Mouse (Mus musculus) liver, embryonic 11.5 days (tissue): ENCODE results near the gene Zfp639. TPM values are rescaled to one million over a fixed set of nuclear protein-coding genes. Genes with fewer than 3 reads are reported as not detected.

Source experiments
- ATAC-seq: fragments of 200-750 bp; cut with Nextera tagmentation; replicated peaks from 2 replicates; pipeline ENCODE4 v1.8.0; 2017; ENCODE audit warnings: moderate number of reproducible peaks, mild to moderate bottlenecking, moderate TSS enrichment, moderate library complexity; ENCODE audit not compliant: low FRiP score
- DNase-seq: peaks from one replicate; pipeline ENCODE4 v3.0.0-alpha.2; 2017; ENCODE audit warnings: low spot score
- H3K27ac ChIP-seq: fragments of 300-500 bp; sonication (generic); 2 replicates; pipeline ENCODE4 v1.5.1; 2014; ENCODE audit warnings: mild to moderate bottlenecking, low read depth, low read length, control low read depth
- H3K27me3 ChIP-seq: fragments of 300-500 bp; sonication (generic); replicated peaks from 2 replicates; pipeline ENCODE4 v1.6.1; 2014; ENCODE audit warnings: low read length, mixed read lengths; ENCODE audit not compliant: control insufficient read depth, insufficient read depth
- H3K36me3 ChIP-seq: fragments of 300-500 bp; sonication (generic); 2 replicates; pipeline ENCODE4 v1.6.1; 2014; ENCODE audit warnings: mild to moderate bottlenecking, low read length, moderate library complexity, mixed read lengths; ENCODE audit not compliant: control insufficient read depth, insufficient read depth
- H3K4me1 ChIP-seq: fragments of 300-500 bp; sonication (generic); replicated peaks from 2 replicates; pipeline ENCODE4 v1.6.1; 2014; ENCODE audit warnings: low read length, mixed read lengths; ENCODE audit not compliant: control insufficient read depth, insufficient read depth
- H3K4me2 ChIP-seq: fragments of 300-500 bp; sonication (generic); 2 replicates; pipeline ENCODE4 v1.6.1; 2014; ENCODE audit warnings: mild to moderate bottlenecking, control low read depth, moderate library complexity
- H3K4me3 ChIP-seq: fragments of 300-500 bp; sonication (generic); 2 replicates; pipeline ENCODE4 v1.5.1; 2014; ENCODE audit warnings: low read depth, low read length, control low read depth
- H3K9ac ChIP-seq: fragments of 300-500 bp; sonication (generic); 2 replicates; pipeline ENCODE4 v1.6.1; 2014; ENCODE audit warnings: low read depth, low read length, control low read depth
- H3K9me3 ChIP-seq: fragments of 300-500 bp; sonication (generic); 2 replicates; pipeline ENCODE4 v1.6.1; 2016; ENCODE audit warnings: low read length, inconsistent platforms, mixed read lengths; ENCODE audit not compliant: control insufficient read depth
- WGBS: fragments of 180-500 bp; shearing (Covaris S2); extraction: QIAGEN DNeasy Blood & Tissue Kit; methylation state at CpG from one replicate; pipeline ENCODE4 v1.1.7; 2014; 5-methylcytosine and 5-hydroxymethylcytosine counted together
- polyA plus RNA-seq: library from polyadenylated mRNA; unstranded; fragments of >200 nt; fragmentation: Nextera tagmentation; extraction: Ambion mirVana; gene quantifications from 2 replicates; pipeline ENCODE4 v1.2.1, GENCODE M21; 2014

The Zfp639 gene
- polyA plus RNA-seq, 1 experiment from 2014 or later = 56.5 TPM

DNA sequence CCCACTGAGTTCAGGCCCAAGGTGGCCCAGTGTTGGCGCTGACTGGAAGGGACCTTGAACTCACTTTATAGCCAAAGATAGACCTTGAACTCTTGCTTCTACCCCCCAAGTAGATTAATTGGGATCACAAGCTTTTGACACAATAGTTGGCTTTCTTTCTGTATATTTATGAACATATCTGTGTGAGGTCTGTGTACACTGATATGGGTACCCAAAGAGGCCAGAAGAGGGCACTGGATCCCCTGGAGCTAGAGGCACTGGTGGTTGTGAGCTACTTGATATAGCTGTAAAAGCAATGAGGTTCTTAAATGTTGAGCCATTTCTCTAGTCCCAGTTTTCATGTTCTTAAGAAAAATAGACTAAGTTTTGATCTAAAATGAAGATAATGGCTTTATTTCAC lies 43.0 kb downstream of the Zfp639 start:
- H3K4me3 ChIP-seq = no peak overlapping the region
- peaks cover 8% of the 10 kb centered on the region; the same call in 1 of the 2 replicates for H3K36me3 ChIP-seq
- no peaks in the 10 kb centered on the region for H3K9me3 ChIP-seq
- no peak overlapping the region for H3K27ac ChIP-seq
- ATAC-seq (0 out of 2 replicates have a peak, but pooled peaks have one; percentile 49), DNase-seq (no peak)
- H3K9ac ChIP-seq = no peak overlapping the region
- H3K4me1 ChIP-seq = no peaks in the 10 kb centered on the region
- H3K4me2 ChIP-seq = no peak overlapping the region
- H3K27me3 ChIP-seq = no peaks in the 10 kb centered on the region
- WGBS = 97% methylated on average over 1 of the region's 1 CpGs

DNA sequence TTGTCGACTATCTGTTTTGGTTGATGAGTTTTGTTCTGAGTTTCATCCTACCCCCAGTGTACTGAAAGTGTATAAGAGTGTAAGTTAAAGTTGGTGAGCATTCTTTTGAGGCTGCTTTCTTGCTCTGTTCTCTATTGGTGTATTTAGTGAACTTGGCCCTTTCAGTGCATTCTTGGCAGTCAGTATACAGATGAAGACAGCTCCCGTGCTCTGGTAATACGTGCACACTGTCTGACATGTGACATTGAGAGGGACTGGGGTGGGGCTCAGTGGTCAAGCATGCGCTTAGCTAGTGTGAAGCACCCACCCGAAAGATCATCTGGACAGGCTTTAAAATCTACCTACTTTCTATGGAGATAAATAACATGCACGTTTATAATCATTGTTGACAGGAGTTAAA lies 53.3 kb downstream of the Zfp639 start:
- H3K4me1 ChIP-seq = no peaks in the 10 kb centered on the region
- DNase-seq (no peak), ATAC-seq (no peak)
- WGBS = 88% methylated on average over 6 of the region's 6 CpGs
- H3K27me3 ChIP-seq = no peaks in the 10 kb centered on the region
- no peak overlapping the region for H3K27ac ChIP-seq
- no peak overlapping the region for H3K4me3 ChIP-seq
- peaks cover 30% of the 10 kb centered on the region for H3K36me3 ChIP-seq
- H3K4me2 ChIP-seq = no peak overlapping the region
- no peak overlapping the region for H3K9ac ChIP-seq
- H3K9me3 ChIP-seq = peaks cover 3% of the 10 kb centered on the region; the same call in 1 of the 2 replicates

Other genes with a start within 250 kb of the Zfp639 start
- 1.8 and 2.8 TPM in 2 replicates for gene Zmat3, start 144.2 kb upstream of the Zfp639 start, polyA plus RNA-seq
- gene Pik3ca, start 112.6 kb upstream of the Zfp639 start, polyA plus RNA-seq = 8.0 and 9.1 TPM in 2 replicates
- gene Kcnmb3, start 18.0 kb upstream of the Zfp639 start, polyA plus RNA-seq = 0.29 TPM in 1 of 2 replicates, not detected in the other
- gene Mfn1, start 19.2 kb downstream of the Zfp639 start, polyA plus RNA-seq = 32.7 and 36.6 TPM in 2 replicates
- 24.9 and 27.2 TPM in 2 replicates for gene Gnb4, start 106.3 kb downstream of the Zfp639 start, polyA plus RNA-seq
- gene Actl6a, start 196.0 kb downstream of the Zfp639 start, polyA plus RNA-seq = 195 and 196 TPM in 2 replicates
- 268 and 280 TPM in 2 replicates for gene Ndufb5, start 226.7 kb downstream of the Zfp639 start, polyA plus RNA-seq
- 50.5 and 58.4 TPM in 2 replicates for gene Mrpl47, start 227.3 kb downstream of the Zfp639 start, polyA plus RNA-seq